Mouse (Mus musculus) hindbrain, embryonic 15.5 days (tissue): ENCODE results near the gene Olfr1440. TPM values are rescaled to one million over a fixed set of nuclear protein-coding genes. Genes with fewer than 3 reads are reported as not detected.

Source experiments
- ATAC-seq: fragments of 200-750 bp; cut with Nextera tagmentation; 2 replicates; pipeline ENCODE4 v1.8.0; 2017; ENCODE audit warnings: low read depth, moderate number of reproducible peaks, moderate TSS enrichment; ENCODE audit not compliant: low FRiP score
- H3K27ac ChIP-seq: fragments of 300-500 bp; sonication (generic); replicated peaks from 2 replicates; pipeline ENCODE4 v1.5.1; 2015; ENCODE audit warnings: mild to moderate bottlenecking, inconsistent platforms
- H3K27me3 ChIP-seq: fragments of 300-500 bp; sonication (generic); 2 replicates; pipeline ENCODE4 v1.6.1; 2015; ENCODE audit warnings: control low read depth, inconsistent platforms
- H3K36me3 ChIP-seq: fragments of 300-500 bp; sonication (generic); 2 replicates; pipeline ENCODE4 v1.6.1; 2015; ENCODE audit warnings: control low read depth, inconsistent platforms
- H3K4me1 ChIP-seq: fragments of 300-500 bp; sonication (generic); replicated peaks from 2 replicates; pipeline ENCODE4 v1.6.1; 2015; ENCODE audit warnings: control low read depth, inconsistent platforms
- H3K4me2 ChIP-seq: fragments of 300-500 bp; sonication (generic); 2 replicates; pipeline ENCODE4 v1.6.1; 2015; ENCODE audit warnings: moderate library complexity, mild to moderate bottlenecking, inconsistent platforms
- H3K4me3 ChIP-seq: fragments of 300-500 bp; sonication (generic); 2 replicates; pipeline ENCODE4 v1.5.1; 2015; ENCODE audit warnings: mild to moderate bottlenecking, inconsistent platforms
- H3K9ac ChIP-seq: fragments of 300-500 bp; sonication (generic); 2 replicates; pipeline ENCODE4 v1.6.1; 2015; ENCODE audit warnings: inconsistent platforms
- H3K9me3 ChIP-seq: fragments of 300-500 bp; sonication (generic); 2 replicates; pipeline ENCODE4 v1.6.1; 2016; ENCODE audit warnings: control low read depth, inconsistent platforms
- WGBS: fragments of 180-500 bp; shearing (Covaris S2); methylation state at CpG from one replicate; pipeline ENCODE4 v1.1.7; 2015; 5-methylcytosine and 5-hydroxymethylcytosine counted together
- polyA plus RNA-seq: library from polyadenylated mRNA; unstranded; fragments of >200 nt; fragmentation: Nextera tagmentation; extraction: Ambion mirVana; gene quantifications from 2 replicates; pipeline ENCODE4 v1.2.1, GENCODE M21; 2015

The Olfr1440 gene
- polyA plus RNA-seq, 1 experiment from 2014 or later = not detected

DNA sequence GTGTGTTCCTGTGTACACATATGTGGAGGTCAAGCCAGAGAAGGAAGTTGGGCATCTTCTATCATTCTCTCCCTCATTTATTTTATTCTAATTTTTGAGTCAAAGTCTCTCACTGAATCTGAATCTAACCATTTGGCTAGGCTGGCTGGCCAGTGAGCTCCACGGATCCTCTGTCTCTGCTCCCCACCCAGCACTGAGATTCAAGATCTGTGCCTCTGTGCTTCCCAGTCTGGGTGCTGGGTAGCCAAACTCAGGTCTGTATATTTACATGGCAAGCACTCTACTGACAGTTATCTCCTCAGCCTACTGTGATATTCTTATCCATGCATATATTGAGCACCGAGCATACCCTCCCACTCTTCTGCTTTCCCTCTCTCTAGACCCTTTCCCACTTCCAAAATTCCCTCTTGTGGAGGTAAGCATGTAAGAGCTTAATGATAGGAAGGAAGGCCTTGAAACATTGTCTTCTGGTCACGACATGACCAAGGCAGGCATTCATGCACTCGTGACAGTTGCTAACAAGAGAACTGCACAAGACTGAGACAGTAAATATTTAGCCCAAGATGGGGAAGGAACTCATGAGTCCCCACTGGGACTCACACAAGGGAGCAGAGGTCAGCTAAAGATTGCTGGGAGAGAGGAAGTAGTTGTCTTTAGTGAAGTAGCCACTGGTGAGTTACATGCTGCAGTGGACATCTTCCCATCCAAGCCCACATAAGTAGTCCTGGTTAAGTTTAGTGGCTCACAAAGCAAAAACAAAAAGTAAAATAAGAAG, 48.9 kb downstream of the Olfr1440 start:
- no peak overlapping the region for H3K4me3 ChIP-seq
- no peaks in the 10 kb centered on the region for H3K27me3 ChIP-seq
- no peaks in the 10 kb centered on the region for H3K4me1 ChIP-seq
- H3K36me3 ChIP-seq = no peaks in the 10 kb centered on the region
- no peak overlapping the region for H3K4me2 ChIP-seq
- H3K27ac ChIP-seq = no peak overlapping the region
- H3K9me3 ChIP-seq = no peaks in the 10 kb centered on the region
- no peak for ATAC-seq
- no peak overlapping the region for H3K9ac ChIP-seq
- 85% methylated on average over 4 of the region's 4 CpGs for WGBS

DNA sequence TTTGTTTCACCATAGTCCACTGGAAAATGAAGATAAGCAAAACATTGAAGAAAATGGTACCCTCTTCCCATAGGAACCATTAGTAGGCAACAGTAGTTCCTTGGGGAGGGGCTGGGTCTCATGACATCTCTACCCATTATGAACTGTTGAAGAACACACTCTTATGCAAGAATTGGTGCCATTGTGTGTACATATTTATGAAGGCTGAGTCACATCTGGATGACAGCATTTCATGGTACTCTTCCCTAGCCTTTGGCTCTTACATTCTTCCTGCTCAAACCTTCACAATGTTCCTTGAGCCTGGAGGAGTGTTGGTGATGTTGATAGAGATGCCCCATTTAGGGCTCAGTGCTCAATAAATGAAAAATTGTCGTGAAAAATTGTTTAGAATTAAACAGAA, 52.5 kb downstream of the Olfr1440 start:
- no peak overlapping the region for H3K9ac ChIP-seq
- H3K4me3 ChIP-seq = no peak overlapping the region
- ATAC-seq = no peak
- H3K27me3 ChIP-seq = no peaks in the 10 kb centered on the region
- H3K4me1 ChIP-seq = no peaks in the 10 kb centered on the region
- H3K36me3 ChIP-seq = no peaks in the 10 kb centered on the region
- no peak overlapping the region for H3K4me2 ChIP-seq
- WGBS = 57% methylated on average over 1 of the region's 1 CpGs
- H3K9me3 ChIP-seq = no peaks in the 10 kb centered on the region
- H3K27ac ChIP-seq = no peak overlapping the region

DNA sequence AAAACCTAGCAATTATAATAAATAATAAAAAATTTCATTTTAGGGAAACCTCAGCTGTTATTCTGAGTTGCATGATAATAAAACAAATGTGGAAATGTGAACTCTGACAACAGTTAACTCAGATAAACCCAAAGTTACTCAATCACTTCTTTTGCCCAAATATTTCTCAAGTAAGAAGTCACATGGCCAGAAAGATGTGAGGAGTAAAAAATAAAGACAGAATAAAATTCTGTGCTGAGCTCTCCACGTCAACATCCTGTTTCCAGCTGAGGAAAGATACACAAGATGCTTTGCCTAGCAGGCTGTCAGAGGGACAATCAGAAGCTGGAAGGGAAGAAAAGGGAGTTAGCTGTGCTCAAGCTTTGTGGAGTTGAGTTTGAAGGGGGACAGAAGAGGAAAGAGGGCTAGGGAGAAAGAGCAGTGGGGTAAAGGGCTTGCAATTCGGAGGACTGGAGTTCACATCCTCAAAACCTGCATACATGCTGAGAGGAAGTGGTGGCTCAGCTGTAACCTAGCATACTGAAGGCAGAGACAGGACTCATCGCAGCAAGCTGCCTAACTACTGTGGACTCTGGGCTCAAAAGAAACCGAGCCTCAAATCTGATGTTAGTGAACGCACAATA, 53.1 kb downstream of the Olfr1440 start:
- no peak overlapping the region for H3K27ac ChIP-seq
- WGBS = 75% methylated on average over 5 of the region's 5 CpGs
- no peaks in the 10 kb centered on the region for H3K27me3 ChIP-seq
- no peak overlapping the region for H3K4me2 ChIP-seq
- ATAC-seq = no peak
- no peaks in the 10 kb centered on the region for H3K9me3 ChIP-seq
- H3K4me1 ChIP-seq = no peaks in the 10 kb centered on the region
- H3K9ac ChIP-seq = no peak overlapping the region
- no peak overlapping the region for H3K4me3 ChIP-seq
- H3K36me3 ChIP-seq = no peaks in the 10 kb centered on the region

DNA sequence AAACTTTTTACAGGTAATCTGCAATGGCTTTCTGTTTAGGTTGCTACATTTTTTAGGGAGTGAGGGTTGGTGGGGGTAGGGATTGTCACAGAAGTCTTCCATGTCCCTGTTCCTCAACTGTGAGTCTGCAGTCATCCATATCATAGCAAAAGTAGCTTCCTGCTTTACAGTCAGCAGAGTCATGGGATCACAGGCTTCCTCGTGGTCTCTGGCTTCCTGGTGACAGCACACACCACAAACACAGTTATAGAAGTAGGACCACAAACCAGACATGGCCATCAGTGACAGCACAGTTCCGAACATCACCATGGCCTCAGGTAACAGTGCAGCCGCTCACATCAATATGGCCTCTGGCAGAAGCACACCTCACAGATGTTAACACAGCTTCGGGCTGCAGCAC, 55.5 kb downstream of the Olfr1440 start:
- Histone ChIP-seq H3K27me3 (no peaks in the 10 kb centered on the region), H3K4me2 (no peak overlapping the region), H3K27ac (no peak overlapping the region), H3K9me3 (no peaks in the 10 kb centered on the region), H3K4me1 (no peaks in the 10 kb centered on the region), H3K4me3 (no peak overlapping the region), H3K9ac (no peak overlapping the region), H3K36me3 (no peaks in the 10 kb centered on the region)
- no peak for ATAC-seq
- WGBS = 84% methylated on average over 4 of the region's 4 CpGs

DNA sequence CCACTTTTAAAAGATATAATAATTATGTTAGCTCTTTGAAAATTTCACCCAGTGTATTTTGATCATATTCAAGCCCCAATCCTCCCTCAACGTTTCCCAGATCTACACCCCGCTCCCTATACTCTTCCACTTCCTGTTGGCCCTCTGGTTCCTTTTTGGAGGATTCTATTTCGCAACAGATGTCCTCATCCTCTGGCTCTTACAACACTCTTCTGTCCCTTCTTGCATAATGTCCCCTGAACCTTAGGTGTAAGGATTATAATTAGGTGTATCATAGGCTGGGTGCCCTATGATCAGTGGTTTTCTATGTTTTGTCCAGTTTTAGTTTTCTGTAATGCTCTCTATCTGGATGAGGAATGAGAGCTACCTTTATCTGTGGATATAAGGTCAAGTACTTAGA, 57.9 kb downstream of the Olfr1440 start:
- ATAC-seq = no peak

More for the DNA sequence above, 57.9 kb downstream of the Olfr1440 start:
- 81% methylated on average over 3 of the region's 3 CpGs for WGBS
- Histone ChIP-seq H3K36me3 (no peaks in the 10 kb centered on the region), H3K9ac (no peak overlapping the region), H3K9me3 (no peaks in the 10 kb centered on the region), H3K27ac (no peak overlapping the region), H3K4me1 (no peaks in the 10 kb centered on the region), H3K27me3 (no peaks in the 10 kb centered on the region), H3K4me2 (no peak overlapping the region), H3K4me3 (no peak overlapping the region)

Other genes with a start within 250 kb of the Olfr1440 start
- not detected in 2 replicates for gene Olfr1555-ps1, start 217.2 kb upstream of the Olfr1440 start, polyA plus RNA-seq
- not detected in 2 replicates for gene Olfr1431, start 186.6 kb upstream of the Olfr1440 start, polyA plus RNA-seq
- gene Olfr1432, start 154.7 kb upstream of the Olfr1440 start, polyA plus RNA-seq = not detected in 2 replicates
- gene Olfr262, start 145.6 kb upstream of the Olfr1440 start, polyA plus RNA-seq = not detected in 2 replicates
- gene Olfr235, start 126.2 kb upstream of the Olfr1440 start, polyA plus RNA-seq = not detected in 2 replicates
- gene Olfr1434, start 107.4 kb upstream of the Olfr1440 start, polyA plus RNA-seq = not detected in 2 replicates
- not detected in 2 replicates for gene Olfr1436, start 88.1 kb upstream of the Olfr1440 start, polyA plus RNA-seq
- gene Olfr1437, start 62.2 kb upstream of the Olfr1440 start, polyA plus RNA-seq = not detected in 2 replicates
- gene Olfr1438-ps1, start 51.4 kb upstream of the Olfr1440 start, polyA plus RNA-seq = not detected in 2 replicates
- not detected in 2 replicates for gene Olfr1441, start 30.2 kb downstream of the Olfr1440 start, polyA plus RNA-seq
- not detected in 2 replicates for gene Pfpl, start 40.6 kb downstream of the Olfr1440 start, polyA plus RNA-seq
- gene Mpeg1, start 73.5 kb downstream of the Olfr1440 start, polyA plus RNA-seq = 0.61 and 0.88 TPM in 2 replicates
- 40.0 and 42.2 TPM in 2 replicates for gene Dtx4, start 114.2 kb downstream of the Olfr1440 start, polyA plus RNA-seq
- gene Fam111a, start 158.5 kb downstream of the Olfr1440 start, polyA plus RNA-seq = 6.6 and 7.9 TPM in 2 replicates
- 0.10 and 0.31 TPM in 2 replicates for gene Gm4952, start 212.7 kb downstream of the Olfr1440 start, polyA plus RNA-seq
- gene Glyat, start 246.0 kb downstream of the Olfr1440 start, polyA plus RNA-seq = not detected in 2 replicates